Mouse (Mus musculus) cerebellum, postnatal 36 days (tissue): ENCODE data around the gene Hadha.

Experiments used
- DNase-seq, 2 experiments: peaks; one replicate each; pipeline ENCODE4 v3.0.0; 2021 to 2022; ENCODE audit warnings: mixed read lengths in 2 of 2

The Hadha gene

GRCm38 (mm10) chr5:30153222-30153621 is 1.7 kb downstream of the Hadha start:
- DNase-seq: no peak

GRCm38 (mm10) chr5:30152413-30152812 is 2.5 kb downstream of the Hadha start:
- DNase-seq: no peak

DNA sequence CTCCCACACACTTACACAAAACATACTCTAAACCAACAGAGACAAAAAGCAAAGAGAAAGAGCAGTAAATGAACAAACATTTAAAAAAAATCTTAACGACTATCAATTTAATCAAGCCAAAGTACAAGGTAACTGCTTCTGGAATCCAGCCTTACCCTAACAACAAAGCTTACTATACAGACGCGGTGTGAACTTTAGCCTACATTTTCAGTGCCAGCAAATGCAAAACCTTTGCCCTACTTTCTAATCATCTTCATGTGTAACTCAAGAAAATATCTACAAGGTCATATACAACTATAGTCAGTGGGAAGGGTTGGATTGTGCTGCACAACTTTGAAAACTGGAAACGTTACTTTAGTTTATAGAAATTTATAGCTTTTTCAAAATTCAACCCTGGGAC is 3.0 kb downstream of the Hadha start:
- no peak for DNase-seq

- no peak for DNase-seq
Observed at GRCm38 (mm10) chr5:30148133-30148920, 6.6 kb downstream of the Hadha start.

DNA sequence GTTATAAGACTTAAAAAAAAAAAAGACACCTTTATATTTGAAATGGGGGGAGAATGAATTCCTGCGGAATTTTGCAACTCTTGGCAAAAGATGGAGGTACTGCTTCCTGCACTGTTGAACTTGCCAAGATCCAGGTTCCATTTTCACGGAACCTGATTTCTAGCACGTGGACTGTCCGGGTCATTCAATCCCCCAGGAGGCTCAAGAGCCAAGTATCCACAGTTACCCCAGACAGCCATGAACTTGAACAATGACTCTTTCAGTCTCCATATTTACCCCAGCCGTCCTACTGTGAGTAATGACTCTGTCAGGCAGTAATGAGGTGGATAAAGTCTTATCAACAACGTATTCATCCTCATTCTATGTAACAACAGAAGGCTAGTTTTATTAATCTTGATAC is 8.4 kb downstream of the Hadha start:
- DNase-seq: no peak

- no peak for DNase-seq
Observed at GRCm38 (mm10) chr5:30138193-30138592, 16.8 kb downstream of the Hadha start.

DNA sequence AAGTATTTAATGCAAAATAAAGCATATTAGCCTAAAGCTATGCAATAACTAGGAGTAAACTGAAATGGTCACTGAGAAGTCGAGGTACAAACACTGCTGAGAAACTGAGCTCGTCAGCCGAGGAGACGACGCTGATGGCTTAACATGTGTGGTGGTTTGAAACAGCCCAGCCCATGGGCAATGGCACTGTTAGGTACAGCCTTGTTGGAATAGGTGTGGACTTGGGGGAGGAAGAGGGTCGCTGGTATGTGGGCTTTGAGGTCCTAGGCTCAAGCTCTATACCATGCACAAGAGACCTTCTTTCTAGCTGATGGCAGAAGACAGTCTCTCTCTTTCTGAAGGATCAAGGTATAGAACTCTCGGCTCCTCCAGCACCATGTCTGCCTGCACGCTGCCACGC is 17.7 kb downstream of the Hadha start:
- no peak for DNase-seq

DNA sequence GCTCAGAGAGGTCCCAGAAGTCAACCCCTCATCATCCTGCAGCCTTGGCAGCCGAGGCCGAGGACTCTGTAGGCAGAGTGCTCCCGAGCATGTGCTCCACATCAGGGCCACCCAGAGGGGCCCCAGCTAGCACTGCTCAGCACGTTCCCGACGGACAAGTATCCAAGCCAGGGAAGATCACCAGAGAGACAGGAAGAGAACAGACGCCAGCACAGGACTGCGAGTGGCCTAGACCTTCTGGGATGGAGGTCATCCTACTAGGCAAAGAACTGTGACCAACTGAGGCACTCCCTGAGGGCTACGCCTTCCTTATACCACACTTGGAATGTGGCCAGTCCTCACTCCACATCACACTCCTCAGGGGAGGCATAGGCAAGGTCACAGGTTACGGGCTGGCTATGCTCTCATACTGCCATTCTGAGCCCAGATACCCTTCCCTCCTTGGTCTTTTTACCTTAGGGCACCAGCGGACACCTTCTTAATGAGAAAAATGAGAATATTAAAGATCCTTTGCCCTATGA is 19.2 kb downstream of the Hadha start:
- no peak for DNase-seq

DNA sequence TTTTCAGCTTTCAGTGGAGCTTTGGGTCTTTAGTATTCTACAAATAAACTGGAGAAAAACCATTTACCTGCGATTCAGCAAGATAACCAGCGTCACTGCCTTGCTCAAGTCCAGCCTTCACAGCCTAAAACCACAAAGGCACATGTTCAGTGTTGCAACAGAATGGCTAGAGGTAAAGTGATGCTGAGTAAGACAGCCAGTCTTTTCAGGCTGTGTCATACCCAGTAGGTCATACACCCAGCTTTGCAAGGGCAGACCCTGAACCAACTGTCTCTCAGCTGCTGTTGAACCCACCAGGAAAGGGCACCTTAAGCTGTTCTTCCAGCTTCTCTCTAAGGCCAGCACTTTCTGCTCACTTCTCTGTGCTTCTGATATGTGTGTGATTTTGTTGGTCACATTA is 22.8 kb downstream of the Hadha start:
- DNase-seq: no peak

DNA sequence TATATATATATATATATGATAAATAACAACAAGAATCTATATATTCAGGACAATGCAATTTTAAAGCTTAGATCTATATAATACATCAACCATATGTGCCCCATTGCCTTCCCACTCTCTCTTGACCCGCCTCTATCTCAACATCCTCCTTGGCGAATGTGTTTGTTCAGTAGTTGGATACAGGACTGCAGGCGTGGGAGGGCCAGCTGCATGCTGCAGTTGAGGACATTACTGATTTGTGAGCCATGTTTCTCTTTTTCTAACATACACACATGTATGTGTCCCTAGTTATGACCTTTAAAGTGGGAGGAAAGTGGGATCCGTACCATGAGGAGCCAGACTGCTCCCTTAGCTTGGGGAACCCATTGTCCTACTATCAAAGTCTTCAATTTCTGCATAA is 23.7 kb downstream of the Hadha start:
- DNase-seq: no peak

DNA sequence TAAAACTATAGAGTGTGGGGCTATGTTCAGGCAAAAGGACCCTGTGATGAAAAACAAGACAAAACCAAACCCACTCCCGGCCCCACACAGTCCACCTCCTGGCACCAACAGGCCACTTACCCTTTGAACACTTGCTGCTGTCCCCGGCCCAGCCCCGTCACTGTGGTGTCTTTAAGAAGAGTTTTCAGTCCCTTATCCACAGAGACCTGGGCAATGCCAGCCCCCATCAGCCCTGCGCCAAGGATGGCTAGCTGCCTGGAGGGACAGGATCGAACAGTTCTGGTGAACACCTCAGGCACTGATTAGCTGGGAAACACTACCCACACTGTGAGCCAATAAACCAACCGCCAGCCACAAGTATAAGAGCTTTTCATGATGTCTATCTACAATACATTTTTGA is 26.3 kb downstream of the Hadha start:
- no peak for DNase-seq

DNA sequence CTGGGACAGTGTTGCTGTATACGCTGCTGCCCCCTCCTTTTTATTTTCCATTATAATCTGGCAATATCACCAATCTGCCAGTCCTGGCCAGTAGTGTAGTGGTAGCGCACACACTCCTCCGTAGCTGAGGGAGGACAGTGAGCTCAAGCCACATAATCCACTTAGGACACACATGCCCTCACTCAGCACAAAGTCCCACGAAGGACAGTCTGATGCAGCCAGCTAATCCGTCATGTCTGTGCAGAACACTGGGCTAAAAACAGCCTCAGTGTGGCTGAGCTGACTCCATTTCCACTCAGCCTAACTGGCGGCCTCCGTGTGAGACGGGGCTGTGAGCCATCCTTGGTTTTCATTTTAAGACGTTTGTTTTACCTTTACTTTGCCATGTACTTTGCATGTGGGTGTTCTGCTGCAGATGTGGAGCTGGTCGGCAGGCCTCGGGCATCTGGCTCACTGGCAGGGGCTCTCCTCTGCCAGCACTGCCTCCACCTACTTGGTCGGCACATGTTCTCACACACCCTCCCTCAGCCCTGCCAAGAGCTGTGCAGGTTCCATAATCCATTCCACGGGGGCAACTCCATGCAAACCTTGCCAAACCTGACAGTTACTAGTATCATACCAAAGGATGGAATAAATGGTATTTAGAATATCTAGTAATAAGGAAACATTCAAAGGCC is 26.9 kb downstream of the Hadha start:
- DNase-seq: no peak

GRCm38 (mm10) chr5:30126756-30127155 is 28.2 kb downstream of the Hadha start:
- no peak for DNase-seq

- DNase-seq: no peak
Observed at GRCm38 (mm10) chr5:30125587-30125986, 29.4 kb downstream of the Hadha start.

GRCm38 (mm10) chr5:30122481-30122880 is 32.5 kb downstream of the Hadha start:
- no peak for DNase-seq

DNA sequence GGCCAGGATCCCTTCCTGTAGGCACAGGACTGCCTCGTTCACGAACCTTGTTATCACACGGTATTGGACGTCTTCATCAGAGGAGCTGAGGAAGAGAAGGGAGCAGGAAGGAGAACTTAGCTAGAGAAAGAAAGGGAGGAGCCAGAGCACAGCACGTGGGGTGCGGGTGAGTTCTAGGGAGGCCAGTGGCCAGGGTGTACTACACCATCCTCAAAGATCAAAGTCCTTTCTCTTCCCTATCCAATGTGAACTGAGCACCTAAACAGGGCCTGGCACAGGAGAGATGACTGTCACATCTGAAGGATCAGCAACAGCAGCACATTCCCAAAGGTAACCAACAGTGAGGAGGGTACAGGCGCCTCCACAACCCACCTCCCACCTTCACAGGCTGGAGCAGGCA is 34.9 kb downstream of the Hadha start:
- DNase-seq: no peak

DNA sequence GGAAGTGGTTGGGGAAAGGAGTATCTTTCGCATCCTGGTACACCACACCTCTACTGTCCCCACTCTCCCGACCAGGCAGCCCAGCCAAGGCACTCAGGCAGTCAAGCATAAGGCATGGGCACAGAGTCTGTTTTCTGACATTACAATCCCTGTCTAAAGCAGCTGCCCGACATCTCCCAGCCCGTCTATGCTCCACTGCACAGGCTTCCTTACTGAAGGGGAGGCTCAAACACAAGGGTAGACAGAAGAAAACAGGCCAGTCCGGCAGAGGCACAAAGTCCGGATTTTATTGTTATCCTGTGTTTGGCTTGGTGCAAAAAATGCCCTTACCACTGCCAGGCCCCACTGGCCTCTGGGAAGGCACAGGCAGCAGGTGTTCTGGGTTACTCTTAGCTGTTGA is 35.8 kb downstream of the Hadha start:
- no peak for DNase-seq

GRCm38 (mm10) chr5:30118018-30118417 is 36.9 kb downstream of the Hadha start:
- no peak for DNase-seq

- no peak for DNase-seq
Observed at GRCm38 (mm10) chr5:30115718-30116117, 39.2 kb downstream of the Hadha start.

DNA sequence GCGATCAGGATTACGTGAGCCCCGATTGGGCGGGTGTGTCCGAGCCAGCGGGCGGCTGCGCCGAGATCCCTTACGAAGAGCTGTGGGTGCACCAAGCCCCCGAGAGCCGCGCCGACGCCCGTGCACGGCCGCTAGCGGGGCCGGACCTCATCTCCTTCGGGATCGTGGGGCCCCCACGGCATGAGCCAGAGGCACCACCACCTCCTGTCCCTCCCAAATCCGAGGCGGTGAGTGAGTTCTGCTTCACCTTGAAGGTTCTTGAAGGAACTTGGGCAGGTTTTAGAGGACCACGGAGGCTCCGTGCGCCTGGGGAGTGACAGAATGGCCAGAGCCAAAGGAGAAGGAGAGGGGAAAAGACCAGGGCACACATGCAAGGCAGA is 40.2 kb downstream of the Hadha start:
- no peak for DNase-seq

DNA sequence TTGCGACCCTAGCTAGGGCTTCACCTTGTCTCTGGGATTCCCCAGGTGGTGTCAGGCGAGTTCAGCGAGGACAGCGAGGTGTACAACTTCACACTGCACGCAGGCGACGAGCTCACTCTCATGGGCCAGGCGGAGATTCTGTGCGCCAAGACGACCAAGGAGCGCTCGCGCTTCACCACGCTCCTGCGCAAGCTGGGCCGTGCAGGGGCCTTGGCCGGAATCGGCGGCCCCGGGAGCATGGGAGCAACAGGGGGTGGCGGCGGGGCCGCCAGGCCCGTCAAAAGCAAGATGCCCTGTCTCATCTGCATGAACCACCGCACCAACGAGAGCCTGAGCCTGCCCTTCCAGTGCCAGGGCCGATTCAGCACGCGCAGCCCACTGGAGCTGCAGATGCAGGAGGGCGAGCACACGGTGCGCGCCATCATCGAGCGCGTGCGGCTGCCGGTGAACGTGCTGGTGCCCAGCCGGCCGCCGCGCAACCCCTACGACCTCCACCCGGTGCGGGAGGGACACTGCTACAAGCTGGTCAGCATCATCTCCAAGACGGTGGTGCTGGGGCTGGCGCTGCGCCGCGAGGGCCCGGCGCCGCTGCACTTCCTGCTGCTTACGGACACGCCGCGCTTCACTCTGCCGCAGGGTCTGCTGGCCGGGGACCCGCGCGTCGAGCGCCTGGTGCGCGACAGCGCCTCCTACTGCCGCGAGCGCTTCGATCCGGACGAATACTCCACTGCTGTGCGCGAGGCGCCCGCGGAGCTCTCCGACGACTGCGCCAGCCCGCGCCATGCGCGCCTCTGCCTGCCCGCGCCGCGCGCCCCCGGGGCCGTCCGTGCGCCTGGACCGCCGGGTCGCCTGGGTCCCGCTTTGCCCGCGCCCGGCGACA is 40.8 kb downstream of the Hadha start:
- DNase-seq: peak; percentile 31 to 54

- no peak for DNase-seq
Observed at GRCm38 (mm10) chr5:30112533-30113068, 42.4 kb downstream of the Hadha start.

- DNase-seq: no peak
Observed at GRCm38 (mm10) chr5:30111771-30112170, 43.2 kb downstream of the Hadha start.
